Mouse (Mus musculus) v-Abl transformed pro-B cells (cell line): ENCODE measurements around the gene Wnt5b.

Source experiments
- in situ Hi-C, 2 experiments: fragments of 400-800 bp; cut with MboI; formaldehyde crosslinking; loops; one replicate each; pipeline ENCODE4 v1.15.1; 2025; ENCODE audit not compliant: unreplicated experiment in 2 of 2

Gene Wnt5b

GRCm38 (mm10) chr6:119401545-119402304 lies 142.4 kb downstream of the Wnt5b start:
- in situ Hi-C loops: no loop called here

GRCm38 (mm10) chr6:119400649-119401048 lies 143.5 kb downstream of the Wnt5b start:
- in situ Hi-C loops: no loop called here

- in situ Hi-C loops: loop anchor here (25.0 kb wide), 3 partner anchors 1063 to 1512 kb away; partner anchors contain the start of genes Hnrnpf (in 1 of the 2) and Il17ra (in 1 of the 2)
Measured at GRCm38 (mm10) chr6:119399371-119399770, 144.8 kb downstream of the Wnt5b start.

GRCm38 (mm10) chr6:119396309-119396634 lies 147.9 kb downstream of the Wnt5b start:
- in situ Hi-C loops: loop anchor here (25.0 kb wide), 3 partner anchors 1066 to 1509 kb away; partner anchors contain the start of genes Hnrnpf (in 1 of the 2) and Il17ra (in 1 of the 2)

- in situ Hi-C loops: loop anchor here (25.0 kb wide), 3 partner anchors 1067 to 1508 kb away; partner anchors contain the start of genes Hnrnpf (in 1 of the 2) and Il17ra (in 1 of the 2)
Measured at GRCm38 (mm10) chr6:119395421-119396308, 148.5 kb downstream of the Wnt5b start.

GRCm38 (mm10) chr6:119392836-119393235 lies 151.3 kb downstream of the Wnt5b start:
- in situ Hi-C loops: loop anchor here (5.0 to 25.0 kb wide), 4 partner anchors 34 to 1506 kb away; partner anchors contain the start of genes Hnrnpf (in 1 of the 2) and Il17ra (in 1 of the 2)

- in situ Hi-C loops: loop anchor here (5.0 to 25.0 kb wide), 4 partner anchors 37 to 1503 kb away; partner anchors contain the start of genes Hnrnpf (in 1 of the 2) and Il17ra (in 1 of the 2)
Measured at GRCm38 (mm10) chr6:119390728-119391127, 153.4 kb downstream of the Wnt5b start.

- in situ Hi-C loops: loop anchor here (5.0 to 25.0 kb wide), 4 partner anchors 37 to 1502 kb away; partner anchors contain the start of genes Hnrnpf (in 1 of the 2) and Il17ra (in 1 of the 2)
Measured at GRCm38 (mm10) chr6:119389089-119389488, 155.1 kb downstream of the Wnt5b start.

GRCm38 (mm10) chr6:119388650-119389012 lies 155.5 kb downstream of the Wnt5b start:
- in situ Hi-C loops: loop anchor here (5.0 to 25.0 kb wide), 4 partner anchors 36 to 1501 kb away; partner anchors contain the start of genes Hnrnpf (in 1 of the 2) and Il17ra (in 1 of the 2)

- in situ Hi-C loops: loop anchor here (5.0 to 25.0 kb wide), 4 partner anchors 36 to 1501 kb away; partner anchors contain the start of genes Hnrnpf (in 1 of the 2) and Il17ra (in 1 of the 2)
Measured at GRCm38 (mm10) chr6:119387801-119388649, 156.1 kb downstream of the Wnt5b start.

GRCm38 (mm10) chr6:119386821-119387220 lies 157.3 kb downstream of the Wnt5b start:
- in situ Hi-C loops: loop anchor here (5.0 to 25.0 kb wide), 4 partner anchors 35 to 1500 kb away; partner anchors contain the start of genes Hnrnpf (in 1 of the 2) and Il17ra (in 1 of the 2)

- in situ Hi-C loops: loop anchor here (5.0 to 25.0 kb wide), 4 partner anchors 34 to 1499 kb away; partner anchors contain the start of genes Hnrnpf (in 1 of the 2) and Il17ra (in 1 of the 2)
Measured at GRCm38 (mm10) chr6:119386421-119386820, 157.7 kb downstream of the Wnt5b start.

- in situ Hi-C loops: loop anchor here (5.0 to 25.0 kb wide), 4 partner anchors 33 to 1498 kb away; partner anchors contain the start of genes Hnrnpf (in 1 of the 2) and Il17ra (in 1 of the 2)
Measured at GRCm38 (mm10) chr6:119385668-119386067, 158.5 kb downstream of the Wnt5b start.
